Mouse (Mus musculus): ENCODE measurements around the gene Ankrd33b. TPM values are rescaled to one million over a fixed set of nuclear protein-coding genes. Genes with fewer than 3 reads are reported as not detected.

The Ankrd33b gene
- 6.9 and 7.6 TPM in 2 replicates for polyA plus RNA-seq (2012; rRNA removed)

- WGBS, result 14% methylated on average over 49 of the region's 49 CpGs
- H3K27me3 ChIP-seq (ENCODE audit: control insufficient read depth, insufficient read depth, low read length), result peaks cover 16% of the 10 kb centered on the region; the same call in 1 of the 2 replicates
- H3K27ac ChIP-seq (ENCODE audit: control insufficient read depth, insufficient read depth, low read length), result no peak within 1 kb of the TSS
- DNase-seq, result no peak
- TF ChIP-seq CTCF (IDR thresholded peaks at IDR 0.05; ENCODE audit: borderline replicate concordance, control insufficient read depth, extremely low read depth, insufficient read depth, low read length, poor library complexity) (no peak), POLR2A (IDR thresholded peaks at IDR 0.05; ENCODE audit: control insufficient read depth, extremely low read depth, insufficient read depth, low read length, poor library complexity) (no peak)
- H3K36me3 ChIP-seq (ENCODE audit: control insufficient read depth, insufficient read depth, low read length), result no peaks in the 10 kb centered on the region
- H3K4me1 ChIP-seq (replicated peaks; ENCODE audit: control insufficient read depth, insufficient read depth, low read length), result no peaks in the 10 kb centered on the region
- peak within 1 kb of the TSS; percentile 24 for H3K4me3 ChIP-seq (ENCODE audit: control insufficient read depth, insufficient read depth, low read length)
Observed at GRCm38 (mm10) chr15:31367481-31368200, at the start of gene Ankrd33b. Ankrd33b (minus strand) TSS chr15:31367726.

GRCm38 (mm10) chr15:31415181-31415580 lies 47.7 kb upstream of the Ankrd33b start:
- WGBS, result 82% methylated on average over 4 of the region's 4 CpGs
- no peak overlapping the region for H3K27ac ChIP-seq (ENCODE audit: control insufficient read depth, insufficient read depth, low read length)
- no peaks in the 10 kb centered on the region for H3K27me3 ChIP-seq (ENCODE audit: control insufficient read depth, insufficient read depth, low read length)
- H3K4me1 ChIP-seq (replicated peaks; ENCODE audit: control insufficient read depth, insufficient read depth, low read length), result peaks cover 18% of the 10 kb centered on the region
- no peak for TF ChIP-seq CTCF (IDR thresholded peaks at IDR 0.05; ENCODE audit: borderline replicate concordance, control insufficient read depth, extremely low read depth, insufficient read depth, low read length, poor library complexity)
- TF ChIP-seq POLR2A (IDR thresholded peaks at IDR 0.05; ENCODE audit: control insufficient read depth, extremely low read depth, insufficient read depth, low read length, poor library complexity), result no peak
- no peaks in the 10 kb centered on the region for H3K36me3 ChIP-seq (ENCODE audit: control insufficient read depth, insufficient read depth, low read length)
- H3K4me3 ChIP-seq (ENCODE audit: control insufficient read depth, insufficient read depth, low read length), result no peak overlapping the region
- no peak for DNase-seq

GRCm38 (mm10) chr15:31414179-31414898 lies 46.8 kb upstream of the Ankrd33b start:
- Histone ChIP-seq H3K27me3 (ENCODE audit: control insufficient read depth, insufficient read depth, low read length) (no peaks in the 10 kb centered on the region), H3K4me3 (ENCODE audit: control insufficient read depth, insufficient read depth, low read length) (no peak overlapping the region), H3K36me3 (ENCODE audit: control insufficient read depth, insufficient read depth, low read length) (no peaks in the 10 kb centered on the region), H3K4me1 (replicated peaks; ENCODE audit: control insufficient read depth, insufficient read depth, low read length) (peaks cover 18% of the 10 kb centered on the region), H3K27ac (ENCODE audit: control insufficient read depth, insufficient read depth, low read length) (no peak overlapping the region)
- DNase-seq, result no peak
- TF ChIP-seq CTCF (IDR thresholded peaks at IDR 0.05; ENCODE audit: borderline replicate concordance, control insufficient read depth, extremely low read depth, insufficient read depth, low read length, poor library complexity) (no peak), POLR2A (IDR thresholded peaks at IDR 0.05; ENCODE audit: control insufficient read depth, extremely low read depth, insufficient read depth, low read length, poor library complexity) (no peak)
- WGBS, result 92% methylated on average over 6 of the region's 6 CpGs

- Histone ChIP-seq H3K36me3 (ENCODE audit: control insufficient read depth, insufficient read depth, low read length) (no peaks in the 10 kb centered on the region), H3K27me3 (ENCODE audit: control insufficient read depth, insufficient read depth, low read length) (no peaks in the 10 kb centered on the region), H3K27ac (ENCODE audit: control insufficient read depth, insufficient read depth, low read length) (no peak overlapping the region), H3K4me1 (replicated peaks; ENCODE audit: control insufficient read depth, insufficient read depth, low read length) (peaks cover 17% of the 10 kb centered on the region), H3K4me3 (ENCODE audit: control insufficient read depth, insufficient read depth, low read length) (no peak overlapping the region)
- DNase-seq, result no peak
- no peak for TF ChIP-seq POLR2A (IDR thresholded peaks at IDR 0.05; ENCODE audit: control insufficient read depth, extremely low read depth, insufficient read depth, low read length, poor library complexity)
- TF ChIP-seq CTCF (IDR thresholded peaks at IDR 0.05; ENCODE audit: borderline replicate concordance, control insufficient read depth, extremely low read depth, insufficient read depth, low read length, poor library complexity), result no peak
- 94% methylated on average over 6 of the region's 6 CpGs for WGBS
Observed at GRCm38 (mm10) chr15:31413662-31414061, 46.1 kb upstream of the Ankrd33b start.

GRCm38 (mm10) chr15:31412933-31413332 lies 45.4 kb upstream of the Ankrd33b start:
- peaks cover 9% of the 10 kb centered on the region for H3K4me1 ChIP-seq (replicated peaks; ENCODE audit: control insufficient read depth, insufficient read depth, low read length)
- H3K4me3 ChIP-seq (ENCODE audit: control insufficient read depth, insufficient read depth, low read length), result no peak overlapping the region
- no peaks in the 10 kb centered on the region for H3K27me3 ChIP-seq (ENCODE audit: control insufficient read depth, insufficient read depth, low read length)
- TF ChIP-seq POLR2A (IDR thresholded peaks at IDR 0.05; ENCODE audit: control insufficient read depth, extremely low read depth, insufficient read depth, low read length, poor library complexity), result no peak
- no peak for TF ChIP-seq CTCF (IDR thresholded peaks at IDR 0.05; ENCODE audit: borderline replicate concordance, control insufficient read depth, extremely low read depth, insufficient read depth, low read length, poor library complexity)
- H3K36me3 ChIP-seq (ENCODE audit: control insufficient read depth, insufficient read depth, low read length), result no peaks in the 10 kb centered on the region
- 3% methylated on average over 3 of the region's 3 CpGs for whole genome bisulfite sequencing
- DNase-seq, result no peak
- H3K27ac ChIP-seq (ENCODE audit: control insufficient read depth, insufficient read depth, low read length), result no peak overlapping the region

GRCm38 (mm10) chr15:31412436-31412835 lies 44.9 kb upstream of the Ankrd33b start:
- Histone ChIP-seq H3K36me3 (ENCODE audit: control insufficient read depth, insufficient read depth, low read length) (no peaks in the 10 kb centered on the region), H3K4me1 (replicated peaks; ENCODE audit: control insufficient read depth, insufficient read depth, low read length) (peaks cover 6% of the 10 kb centered on the region; the same call in 1 of the 2 replicates), H3K27ac (ENCODE audit: control insufficient read depth, insufficient read depth, low read length) (no peak overlapping the region), H3K27me3 (ENCODE audit: control insufficient read depth, insufficient read depth, low read length) (no peaks in the 10 kb centered on the region), H3K4me3 (ENCODE audit: control insufficient read depth, insufficient read depth, low read length) (no peak overlapping the region)
- no peak for TF ChIP-seq POLR2A (IDR thresholded peaks at IDR 0.05; ENCODE audit: control insufficient read depth, extremely low read depth, insufficient read depth, low read length, poor library complexity)
- DNase-seq, result no peak
- 78% methylated on average over 6 of the region's 6 CpGs for WGBS
